Mouse (Mus musculus) Patski (cell line): Measurements from ENCODE around the gene Tbc1d23. TPM values are rescaled to one million over a fixed set of nuclear protein-coding genes. Genes with fewer than 3 reads are reported as not detected.
A peak's percentile ranks its signal among the peaks of the same experiment; 100 is the strongest.

Source experiments
- ATAC-seq: fragments of 100-300 bp; one replicate; pipeline ENCODE4 v1.8.0; 2021
- CTCF ChIA-PET: fragments of 350-600 bp; sonication (Branson Sonifier 250); formaldehyde crosslinking; loops from one replicate; lab custom pipeline; 2022; ENCODE audit warnings: inconsistent platforms; lab: Charles Lee
- POLR2A ChIA-PET: fragments of 350-600 bp; sonication (Branson Sonifier 250); formaldehyde crosslinking; loops from one replicate; lab custom pipeline; 2022; ENCODE audit warnings: antibody characterized with exemption, inconsistent platforms; lab: Charles Lee
- DNase-seq: peaks from one replicate; pipeline ENCODE4 v3.0.0-alpha.2; 2011; ENCODE audit warnings: low read depth, low spot score
- H3K27me3 ChIP-seq: fragments of 371-371 bp; one replicate; pipeline ENCODE4 v1.5.1; 2021
- CTCF ChIP-seq: fragments of 100-300 bp; IDR thresholded peaks from one replicate; pipeline ENCODE4 v1.5.1; 2021
- in situ Hi-C: fragments of 300-500 bp; cut with MboI; formaldehyde crosslinking; loops from 3 replicates; pipeline ENCODE4 v1.11.1; 2018; ENCODE audit warnings: low pct_unique_long_range_greater_than_20kb, mixed read lengths
- polyA plus RNA-seq: library from polyadenylated mRNA; unstranded; gene quantifications from one replicate; pipeline ENCODE4 v1.2.3, GENCODE M21; 2021

Gene Tbc1d23
- polyA plus RNA-seq, 1 experiment from 2014 or later = 38.6 TPM

DNA sequence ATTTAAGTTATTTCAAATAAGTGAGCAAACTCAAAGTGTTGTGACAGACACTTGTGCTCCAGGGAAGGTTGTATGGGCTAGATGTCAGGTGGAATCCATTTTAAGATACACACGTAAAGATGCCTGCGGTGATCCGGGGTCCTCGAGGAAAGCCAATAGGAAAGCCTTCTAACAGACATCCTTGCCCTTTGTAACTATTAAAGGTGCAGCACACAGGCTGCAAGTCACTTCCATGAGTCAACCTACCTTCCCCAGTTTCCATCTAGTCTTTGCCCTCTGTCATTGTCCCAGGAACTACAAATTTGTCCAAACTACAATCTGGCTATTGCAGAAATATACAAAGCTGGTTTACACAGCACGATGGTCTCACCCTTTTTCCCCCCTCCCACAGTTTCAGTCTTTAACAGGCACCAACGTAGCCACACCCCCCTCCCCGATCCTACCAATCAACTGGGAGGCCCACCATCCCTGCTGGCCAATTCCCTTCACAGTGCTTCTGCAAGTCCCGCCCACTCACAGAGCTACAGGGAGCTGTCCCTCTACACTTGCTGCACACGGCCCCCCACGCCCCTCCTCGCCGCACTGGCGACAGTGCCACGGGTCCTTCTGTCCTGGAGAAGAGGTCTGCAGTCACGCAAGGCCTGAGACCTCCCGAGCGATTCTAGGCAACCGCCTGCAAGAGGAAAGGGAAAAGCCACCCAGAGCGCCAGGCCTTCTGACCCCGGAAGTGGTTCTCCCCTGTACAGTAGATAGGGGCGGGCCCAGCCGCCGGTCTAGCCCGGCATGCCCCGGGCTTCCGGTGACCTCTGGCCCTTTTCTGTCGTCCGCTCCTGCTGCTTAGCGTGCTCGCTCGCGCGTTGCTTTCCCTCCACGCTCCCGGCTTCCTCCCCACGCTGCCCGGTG is 110.1 kb downstream of the Tbc1d23 start, which contains the start of gene Tomm70a:
Gene Tomm70a (plus strand): TSS at position 791 of the 903 bp plus-strand sequence.
- POLR2A ChIA-PET = interaction anchor here (1.2 kb wide), 1 partner anchor 41 kb away, joined by 3 read pairs; no protein-coding TSS in a partner anchor
- TF ChIP-seq CTCF = no peak
- peaks cover 13% of the 10 kb centered on the region for H3K27me3 ChIP-seq
- CTCF ChIA-PET = interaction anchor here (1.3 kb wide), 1 partner anchor 46 kb away, joined by 4 read pairs; the partner anchor contains the start of gene Nit2
- in situ Hi-C loops = loop anchor here (5.0 to 10.0 kb wide), 2 partner anchors 46 to 474 kb away; partner anchors contain the start of gene Nit2
- DNase-seq (peak; percentile 62), ATAC-seq (peak; percentile 99)

Other genes with a start within 250 kb of the Tbc1d23 start
- not detected for gene Tmem45a2, start 160.1 kb downstream of the Tbc1d23 start, polyA plus RNA-seq
- gene Tomm70a, start 109.8 kb downstream of the Tbc1d23 start, polyA plus RNA-seq = 49.4 TPM
- gene Nit2, start 64.2 kb downstream of the Tbc1d23 start, polyA plus RNA-seq = 58.8 TPM
- not detected for gene Tmem30c, start 61.4 kb upstream of the Tbc1d23 start, polyA plus RNA-seq
- gene Filip1l, start 121.6 kb upstream of the Tbc1d23 start, polyA plus RNA-seq = 116 TPM